Mouse (Mus musculus) cortical plate, adult 2 months (tissue): ENCODE data around the gene Gne. TPM values are rescaled to one million over a fixed set of nuclear protein-coding genes. Genes with fewer than 3 reads are reported as not detected.

Source experiments
- H3K27ac ChIP-seq: fragments of 200-500 bp; 2 replicates; pipeline ENCODE4 v1.5.1; 2012; ENCODE audit warnings: low read length, control low read depth, inconsistent platforms; ENCODE audit not compliant: insufficient read depth
- H3K4me1 ChIP-seq: fragments of 200-500 bp; 2 replicates; pipeline ENCODE4 v1.6.1; 2011; ENCODE audit warnings: low read length; ENCODE audit not compliant: control insufficient read depth, insufficient read depth
- H3K4me3 ChIP-seq: fragments of 200-500 bp; 2 replicates; pipeline ENCODE4 v1.5.1; 2011; ENCODE audit warnings: mild to moderate bottlenecking, low read length, control low read depth; ENCODE audit not compliant: insufficient read depth
- CTCF ChIP-seq: fragments of 200-500 bp; IDR thresholded peaks from 2 replicates; pipeline ENCODE4 v1.5.1; 2011; ENCODE audit warnings: mild to moderate bottlenecking, control low read depth, low read length; ENCODE audit not compliant: insufficient read depth; ENCODE audit errors: extremely low read depth
- POLR2A ChIP-seq: fragments of 200-500 bp; IDR thresholded peaks from 2 replicates; pipeline ENCODE4 v1.6.1; 2011; ENCODE audit warnings: mild to moderate bottlenecking, low read length, control low read depth; ENCODE audit not compliant: insufficient read depth; ENCODE audit errors: extremely low read depth
- polyA plus RNA-seq: library from polyadenylated mRNA; depleted of rRNA; stranded (reverse); fragments of >200 nt; gene quantifications from 2 replicates; pipeline ENCODE4 v1.2.3, GENCODE M21; 2012

Gne gene
- polyA plus RNA-seq, 1 experiment: 16.8 TPM

DNA sequence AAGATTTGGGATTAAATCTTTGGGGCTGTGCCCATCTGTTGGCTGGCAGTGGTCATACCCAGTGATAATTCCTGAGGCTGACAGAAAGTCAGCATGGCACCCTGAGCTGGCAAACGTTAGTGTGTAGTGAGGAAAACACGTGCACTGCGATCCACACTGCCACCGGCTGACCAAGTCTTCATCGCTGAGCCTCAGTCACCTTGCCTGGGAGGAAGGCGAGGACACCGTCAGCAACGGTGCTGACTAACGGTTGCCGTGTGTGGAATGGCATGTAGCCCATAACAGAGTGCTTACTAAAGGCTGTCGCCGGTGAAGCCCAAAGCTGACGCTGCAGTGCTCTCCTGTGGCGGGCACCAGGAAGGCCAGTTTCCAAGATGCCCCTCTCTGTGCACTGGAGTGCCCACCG, 54.3 kb downstream of the Gne start:
- no peak overlapping the region for H3K27ac ChIP-seq
- peaks cover 5% of the 10 kb centered on the region for H3K4me1 ChIP-seq
- TF ChIP-seq POLR2A (no peak), CTCF (0 out of 2 replicates have a peak, but pooled peaks have one; percentile 4)

DNA sequence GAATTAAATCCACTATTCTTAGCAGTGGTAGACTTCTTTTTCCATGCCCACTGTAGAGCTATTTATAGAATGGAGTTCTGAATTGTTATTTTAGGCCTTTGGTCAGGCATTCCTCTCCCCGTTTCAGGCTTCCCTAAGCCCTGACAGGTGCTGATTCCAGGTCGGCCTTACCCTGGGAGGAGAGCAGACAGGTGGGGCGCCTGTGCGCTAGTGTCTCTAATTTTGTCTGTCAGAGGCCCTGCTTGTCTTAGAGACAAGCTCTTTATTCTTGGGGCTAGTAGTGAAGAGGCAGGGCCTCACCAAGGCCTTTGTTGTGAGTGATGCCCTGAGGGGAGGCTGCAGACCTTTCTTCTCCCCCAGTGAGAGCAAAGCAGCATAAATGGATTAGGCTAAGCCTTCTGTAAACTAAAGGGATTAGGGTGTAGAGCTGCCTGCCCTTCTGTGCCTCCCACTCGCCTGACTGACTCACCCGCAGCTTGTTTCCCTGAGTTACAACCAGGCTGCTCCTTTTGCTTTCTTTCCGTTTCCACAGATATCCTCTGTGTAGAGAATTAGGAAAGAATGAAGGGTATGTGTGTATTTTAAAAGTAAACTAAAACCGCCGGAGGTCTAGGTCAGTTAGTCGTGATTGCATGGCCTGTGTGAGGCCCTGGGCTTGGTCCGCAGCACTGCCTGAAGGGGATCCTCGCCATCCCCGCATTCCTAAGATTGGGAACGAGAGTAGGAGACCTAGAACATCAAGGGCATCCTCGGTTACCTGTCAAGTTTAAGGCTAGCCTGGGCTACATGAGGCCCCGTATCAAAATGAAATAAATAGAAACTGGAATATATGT, 55.5 kb downstream of the Gne start:
- Histone ChIP-seq H3K4me3 (no peak overlapping the region), H3K4me1 (peaks cover 5% of the 10 kb centered on the region), H3K27ac (peak overlapping the region; percentile 67)
- no peak for TF ChIP-seq CTCF

More for the DNA sequence above, 54.3 kb downstream of the Gne start:
- no peak overlapping the region for H3K4me3 ChIP-seq

DNA sequence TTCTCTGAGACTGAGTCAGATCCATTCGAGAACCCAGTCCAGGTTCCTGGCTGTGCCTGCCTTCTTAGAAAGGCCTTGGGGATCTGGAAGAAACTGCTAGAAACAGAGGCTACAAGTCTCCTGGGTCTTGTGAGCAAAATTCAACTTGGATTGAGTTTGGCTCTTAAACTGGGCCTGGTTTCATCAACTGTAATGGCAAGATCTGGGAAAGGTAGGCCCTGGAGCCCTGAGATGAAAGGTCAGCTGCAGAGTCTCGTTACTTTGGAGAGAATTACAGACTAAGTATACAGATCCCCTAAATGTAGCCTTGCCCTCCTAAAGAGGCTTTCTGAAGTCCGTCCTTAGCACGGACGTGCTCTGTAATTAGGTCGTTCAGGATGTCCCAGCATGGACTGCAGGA, 58.4 kb downstream of the Gne start:
- TF ChIP-seq CTCF (no peak), POLR2A (no peak)

DNA sequence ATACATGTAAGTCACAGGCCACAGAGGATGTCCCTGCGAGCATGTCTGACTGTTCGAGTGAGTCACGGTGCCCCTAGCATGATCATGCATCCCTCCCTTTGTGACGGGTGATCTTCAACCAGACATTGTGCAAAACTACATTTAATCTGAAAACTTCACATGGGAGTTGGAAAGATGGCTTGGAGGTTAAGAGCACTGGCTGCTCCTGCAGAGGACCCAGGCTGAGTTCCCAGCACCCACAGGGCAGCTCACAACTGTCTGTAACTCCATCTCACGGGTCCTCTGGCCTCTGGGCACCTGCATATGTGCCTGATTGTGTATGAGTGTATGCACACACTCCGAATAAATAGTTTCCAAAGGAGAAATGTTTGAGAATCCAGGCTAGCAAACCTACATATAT, 59.7 kb downstream of the Gne start:
- TF ChIP-seq CTCF (no peak), POLR2A (no peak)
- no peak overlapping the region for H3K4me3 ChIP-seq
- peaks cover 3% of the 10 kb centered on the region for H3K4me1 ChIP-seq

More for the DNA sequence above, 58.4 kb downstream of the Gne start:
- Histone ChIP-seq H3K4me1 (peaks cover 5% of the 10 kb centered on the region), H3K4me3 (no peak overlapping the region), H3K27ac (no peak overlapping the region)

DNA sequence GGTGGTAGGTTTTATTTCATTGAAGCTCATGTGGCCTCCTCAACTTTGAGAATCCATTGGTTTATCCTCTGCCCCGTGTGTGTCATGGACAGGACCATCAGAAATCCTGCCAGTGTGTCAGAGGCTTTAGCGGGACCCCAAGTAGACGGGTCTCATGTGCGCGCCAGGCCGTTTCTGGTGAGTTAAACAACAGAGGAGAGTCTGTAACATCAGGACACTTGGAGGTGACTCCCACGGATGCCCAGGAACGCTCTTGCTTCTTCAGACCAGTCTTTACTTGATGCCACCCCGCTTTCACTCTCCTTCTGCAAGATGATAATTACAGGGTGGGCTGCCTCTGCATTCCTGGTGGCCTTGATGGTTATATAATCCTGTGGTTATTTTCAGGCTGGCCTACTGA, 60.3 kb downstream of the Gne start:
- TF ChIP-seq CTCF (no peak), POLR2A (no peak)
- Histone ChIP-seq H3K27ac (no peak overlapping the region), H3K4me3 (no peak overlapping the region), H3K4me1 (peaks cover 3% of the 10 kb centered on the region)

More for the DNA sequence above, 59.7 kb downstream of the Gne start:
- H3K27ac ChIP-seq: no peak overlapping the region

DNA sequence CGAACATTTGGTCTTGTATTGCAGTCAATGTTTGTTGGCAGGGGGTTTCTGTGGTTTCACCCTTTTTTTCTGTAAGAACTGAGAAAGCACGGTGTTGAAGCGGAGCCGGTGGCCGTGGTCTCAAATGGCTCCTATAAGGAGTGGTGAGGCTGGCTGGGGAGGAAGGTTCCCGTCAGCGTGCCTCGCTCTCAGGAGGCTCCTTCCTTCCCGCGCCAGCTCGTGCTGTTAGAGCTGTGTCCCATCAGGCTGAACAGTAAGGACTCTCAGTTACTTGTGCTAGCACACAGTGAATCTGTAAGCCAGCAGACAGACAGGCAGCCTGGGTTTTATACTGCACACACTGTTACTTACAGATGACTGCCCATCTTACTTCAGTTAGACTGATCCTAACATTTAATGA, 61.2 kb downstream of the Gne start:
- Histone ChIP-seq H3K27ac (no peak overlapping the region), H3K4me3 (no peak overlapping the region), H3K4me1 (no peaks in the 10 kb centered on the region)
- TF ChIP-seq POLR2A (no peak), CTCF (no peak)

DNA sequence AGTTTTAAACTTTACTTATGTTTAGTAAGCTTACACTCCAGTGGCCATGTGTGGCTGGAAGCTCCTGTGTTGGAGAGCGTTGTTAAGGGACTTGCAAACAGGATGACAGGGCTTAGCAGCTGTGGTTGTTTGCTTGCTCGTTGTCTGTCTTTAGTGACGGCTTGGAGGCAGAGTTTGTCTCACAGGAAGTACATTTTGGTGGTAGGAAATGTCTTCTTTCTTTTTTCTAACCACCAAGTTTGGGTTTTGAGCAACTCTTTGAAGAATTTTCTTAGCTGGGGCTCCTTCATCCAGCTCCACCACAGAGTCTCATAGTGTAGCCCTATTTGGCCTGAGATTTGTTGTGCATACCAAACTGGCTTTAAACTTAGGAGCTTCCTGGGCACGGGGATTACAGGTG, 61.7 kb downstream of the Gne start:
- Histone ChIP-seq H3K27ac (no peak overlapping the region), H3K4me1 (no peaks in the 10 kb centered on the region), H3K4me3 (no peak overlapping the region)
- TF ChIP-seq POLR2A (no peak), CTCF (no peak)

DNA sequence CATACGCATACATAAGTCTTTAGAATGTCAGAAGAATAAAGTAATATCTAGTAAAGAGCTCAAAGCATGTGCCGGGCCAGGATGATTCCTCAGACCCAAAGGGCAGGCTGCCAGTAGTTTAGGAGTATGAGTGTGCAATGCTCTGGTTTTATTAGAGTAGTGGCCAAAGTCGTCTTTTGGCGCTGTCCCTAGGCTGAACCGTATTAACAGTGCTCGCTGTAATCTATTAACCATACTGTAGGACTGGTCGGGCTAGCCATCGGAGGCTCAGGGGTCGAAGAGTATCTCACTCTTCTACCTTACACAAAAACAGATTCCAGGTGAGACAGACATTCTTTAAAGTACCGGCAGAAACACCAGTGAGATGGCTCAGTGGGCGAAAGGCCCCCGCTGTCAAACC, 67.2 kb downstream of the Gne start:
- Histone ChIP-seq H3K4me3 (no peak overlapping the region), H3K27ac (no peak overlapping the region), H3K4me1 (peaks cover 12% of the 10 kb centered on the region; the same call in 1 of the 2 replicates)
- TF ChIP-seq CTCF (no peak), POLR2A (no peak)

DNA sequence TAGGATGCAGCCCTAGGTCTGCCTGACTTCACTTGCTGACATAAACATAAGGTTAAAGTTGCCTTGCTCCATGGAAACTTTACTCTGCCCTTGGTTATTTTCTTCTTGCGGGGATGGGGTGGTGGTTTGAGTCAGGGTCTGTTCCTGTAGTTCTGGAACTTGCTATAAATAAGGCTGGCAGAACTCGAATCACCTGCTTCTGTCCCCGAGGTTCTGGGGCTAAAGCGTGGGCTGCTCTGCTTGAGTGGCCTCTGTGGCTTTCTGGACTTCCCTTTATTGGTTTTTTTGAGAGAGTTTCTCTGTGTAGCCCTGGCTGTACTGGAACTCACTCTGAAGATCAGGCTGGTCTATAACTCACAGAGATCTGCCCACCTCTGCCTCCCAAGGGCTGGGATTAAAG, 67.9 kb downstream of the Gne start:
- Histone ChIP-seq H3K4me1 (peaks cover 12% of the 10 kb centered on the region; the same call in 1 of the 2 replicates), H3K4me3 (no peak overlapping the region), H3K27ac (no peak overlapping the region)
- TF ChIP-seq CTCF: no peak
- no peak for TF ChIP-seq POLR2A

DNA sequence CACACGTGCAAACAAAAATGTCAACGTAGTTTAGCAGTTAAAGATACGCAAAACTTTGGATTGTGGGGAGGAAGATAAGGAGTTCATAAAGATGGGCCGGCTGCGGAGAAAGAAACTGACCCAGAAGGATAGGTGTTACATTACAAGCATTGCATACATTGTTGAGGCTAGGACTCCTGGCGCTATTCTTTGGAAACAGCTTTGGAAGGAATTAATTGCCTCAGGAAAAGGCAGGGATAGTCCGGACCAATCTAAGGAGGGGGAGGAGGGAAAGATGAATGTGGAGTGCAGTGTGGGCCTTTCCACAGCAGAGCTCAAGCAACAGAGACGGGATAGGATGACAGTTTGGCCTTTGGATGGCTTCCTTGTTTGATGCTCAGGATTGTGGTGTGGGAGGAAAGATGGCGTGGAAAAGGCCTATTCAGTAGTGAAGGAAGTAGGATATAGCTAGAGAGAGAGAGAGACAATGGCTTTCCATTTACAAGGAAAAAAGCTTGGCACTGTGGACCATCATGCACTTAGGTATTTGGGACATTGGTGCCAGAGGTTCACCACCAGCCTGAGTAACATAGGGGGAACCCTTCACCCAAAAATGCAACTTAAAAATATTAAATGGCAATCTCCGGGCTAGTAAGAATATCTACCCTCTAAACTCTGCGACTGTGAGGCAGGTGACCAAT, 70.4 kb downstream of the Gne start:
- Histone ChIP-seq H3K4me1 (peaks cover 12% of the 10 kb centered on the region; the same call in 1 of the 2 replicates), H3K4me3 (peak overlapping the region; percentile 43), H3K27ac (no peak overlapping the region)
- TF ChIP-seq POLR2A: no peak
- TF ChIP-seq CTCF: no peak
